Mouse (Mus musculus) kidney, embryonic 16.5 days (tissue): ENCODE results near the gene Ipo11. TPM values are rescaled to one million over a fixed set of nuclear protein-coding genes. Genes with fewer than 3 reads are reported as not detected.

Experiments used
- ATAC-seq: fragments of 200-750 bp; cut with Nextera tagmentation; 2 replicates; pipeline ENCODE4 v1.8.0; 2017; ENCODE audit warnings: moderate TSS enrichment; ENCODE audit not compliant: low FRiP score, low TSS enrichment
- H3K27ac ChIP-seq: fragments of 300-500 bp; sonication (generic); 2 replicates; pipeline ENCODE4 v1.5.1; 2014; ENCODE audit warnings: low read length
- H3K27me3 ChIP-seq: fragments of 300-500 bp; sonication (generic); 2 replicates; pipeline ENCODE4 v1.6.1; 2014; ENCODE audit warnings: low read length, control low read depth, mixed read lengths; ENCODE audit not compliant: insufficient read depth
- H3K36me3 ChIP-seq: fragments of 300-500 bp; sonication (generic); 2 replicates; pipeline ENCODE4 v1.6.1; 2014; ENCODE audit warnings: low read length, control low read depth, mixed read lengths; ENCODE audit not compliant: insufficient read depth
- H3K4me1 ChIP-seq: fragments of 300-500 bp; sonication (generic); 2 replicates; pipeline ENCODE4 v1.6.1; 2014; ENCODE audit warnings: low read length, control low read depth, mixed read lengths; ENCODE audit not compliant: insufficient read depth
- H3K4me2 ChIP-seq: fragments of 300-500 bp; sonication (generic); replicated peaks from 2 replicates; pipeline ENCODE4 v1.6.1; 2014; ENCODE audit warnings: low read depth, low read length
- H3K4me3 ChIP-seq: fragments of 300-500 bp; sonication (generic); 2 replicates; pipeline ENCODE4 v1.5.1; 2014; ENCODE audit warnings: mild to moderate bottlenecking, low read length
- H3K9ac ChIP-seq: fragments of 300-500 bp; sonication (generic); replicated peaks from 2 replicates; pipeline ENCODE4 v1.6.1; 2014; ENCODE audit warnings: low read length
- H3K9me3 ChIP-seq: fragments of 300-500 bp; sonication (generic); 2 replicates; pipeline ENCODE4 v1.6.1; 2016; ENCODE audit warnings: low read length, control low read depth
- WGBS: fragments of 180-500 bp; shearing (Covaris S2); extraction: QIAGEN DNeasy Blood & Tissue Kit; methylation state at CpG from one replicate; pipeline ENCODE4 v1.1.7; 2014; 5-methylcytosine and 5-hydroxymethylcytosine counted together
- polyA plus RNA-seq: library from polyadenylated mRNA; unstranded; fragments of >200 nt; fragmentation: Nextera tagmentation; extraction: Ambion mirVana; gene quantifications from 2 replicates; pipeline ENCODE4 v1.2.1, GENCODE M21; 2015

Gene Ipo11
- polyA plus RNA-seq, 1 experiment from 2014 or later = 78.2 TPM

DNA sequence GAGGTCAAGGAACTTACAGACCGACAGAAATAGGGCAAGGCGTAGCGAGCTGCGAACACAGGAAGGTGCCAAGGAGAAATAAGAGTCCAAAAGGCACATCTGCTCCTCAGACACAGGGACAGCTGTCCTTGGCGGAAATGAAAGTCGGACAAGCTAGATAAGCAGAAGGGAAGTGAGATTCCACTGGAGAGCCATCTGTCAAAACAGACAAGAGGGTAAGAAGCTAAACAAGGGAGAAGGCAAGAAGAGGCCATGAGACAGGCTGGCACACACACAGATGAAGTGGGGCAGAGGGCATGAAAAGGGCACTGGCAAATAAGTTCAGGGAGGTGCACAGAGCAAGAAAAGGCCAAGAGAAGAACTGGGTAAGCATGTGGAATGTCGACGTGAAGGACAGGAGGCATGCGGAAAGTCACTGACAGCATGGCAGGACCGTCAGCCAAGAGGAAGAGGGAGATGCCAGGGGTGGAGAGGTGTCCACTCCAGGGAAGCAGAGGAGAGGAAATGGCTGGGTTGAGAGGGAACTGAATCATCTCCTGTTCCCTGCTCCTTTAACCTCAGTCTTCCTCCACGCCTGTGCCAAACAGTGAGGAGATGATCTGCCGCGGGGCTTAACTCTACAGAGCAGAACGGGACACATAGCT, 176.4 kb downstream of the Ipo11 start:
- no peak overlapping the region for H3K9ac ChIP-seq
- 56% methylated on average over 14 of the region's 14 CpGs for WGBS
- no peaks in the 10 kb centered on the region for H3K27me3 ChIP-seq
- no peak overlapping the region for H3K4me2 ChIP-seq
- H3K4me3 ChIP-seq = no peak overlapping the region
- peak; percentile 85 for ATAC-seq
- no peaks in the 10 kb centered on the region for H3K36me3 ChIP-seq
- H3K4me1 ChIP-seq = 0 out of 2 replicates have a peak, but pooled peaks cover 5% of the 10 kb centered on the region
- no peaks in the 10 kb centered on the region for H3K9me3 ChIP-seq
- H3K27ac ChIP-seq = peak overlapping the region; percentile 57; the same call in 1 of the 2 replicates

DNA sequence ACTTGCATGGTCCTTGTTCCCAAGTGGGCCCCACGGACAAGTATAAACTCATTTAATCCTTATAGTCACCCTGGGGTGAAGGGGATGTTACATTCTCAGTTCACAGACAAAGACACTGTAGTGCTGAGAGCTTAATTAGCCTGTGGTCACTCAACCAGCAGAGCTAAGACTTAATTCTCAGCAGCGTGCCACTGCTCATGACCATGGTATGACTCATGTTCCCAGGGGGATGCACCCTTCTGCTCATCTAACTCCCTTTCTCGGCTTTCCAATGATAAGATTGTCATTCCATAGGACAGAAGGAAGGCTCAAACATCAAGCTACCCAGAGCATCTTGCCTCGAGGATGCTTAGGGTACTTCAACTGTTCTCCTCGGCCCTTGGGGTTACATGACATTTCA, 180.9 kb downstream of the Ipo11 start:
- Histone ChIP-seq H3K4me2 (no peak overlapping the region), H3K27me3 (no peaks in the 10 kb centered on the region), H3K27ac (no peak overlapping the region), H3K4me3 (no peak overlapping the region), H3K9ac (no peak overlapping the region), H3K4me1 (no peaks in the 10 kb centered on the region), H3K9me3 (no peaks in the 10 kb centered on the region), H3K36me3 (no peaks in the 10 kb centered on the region)
- WGBS = 64% methylated on average over 5 of the region's 5 CpGs
- ATAC-seq = no peak

DNA sequence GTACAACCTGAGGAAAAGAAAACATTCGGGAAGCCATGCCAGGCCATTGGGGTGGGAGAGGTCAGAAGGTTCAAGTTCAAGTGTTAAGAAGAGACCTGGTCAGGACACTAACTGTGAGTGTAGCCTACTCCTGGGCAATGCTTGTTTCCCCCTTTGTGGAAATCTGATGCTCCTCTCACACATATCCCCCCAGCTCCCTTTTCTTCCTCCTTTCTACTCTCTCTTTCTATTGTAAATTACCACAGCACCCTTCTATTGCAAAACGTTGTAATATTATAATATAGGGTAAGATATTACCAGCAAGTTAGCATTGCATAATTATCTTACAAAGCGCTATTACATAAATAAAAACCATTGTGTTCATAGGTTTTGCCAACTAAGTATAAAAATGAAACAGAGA, 182.5 kb downstream of the Ipo11 start:
- H3K9ac ChIP-seq = no peak overlapping the region
- H3K9me3 ChIP-seq = no peaks in the 10 kb centered on the region
- no peaks in the 10 kb centered on the region for H3K36me3 ChIP-seq
- WGBS = 77% methylated on average over 3 of the region's 3 CpGs
- no peak overlapping the region for H3K27ac ChIP-seq
- no peaks in the 10 kb centered on the region for H3K4me1 ChIP-seq
- H3K4me3 ChIP-seq = no peak overlapping the region
- ATAC-seq = no peak
- H3K27me3 ChIP-seq = no peaks in the 10 kb centered on the region
- H3K4me2 ChIP-seq = no peak overlapping the region

DNA sequence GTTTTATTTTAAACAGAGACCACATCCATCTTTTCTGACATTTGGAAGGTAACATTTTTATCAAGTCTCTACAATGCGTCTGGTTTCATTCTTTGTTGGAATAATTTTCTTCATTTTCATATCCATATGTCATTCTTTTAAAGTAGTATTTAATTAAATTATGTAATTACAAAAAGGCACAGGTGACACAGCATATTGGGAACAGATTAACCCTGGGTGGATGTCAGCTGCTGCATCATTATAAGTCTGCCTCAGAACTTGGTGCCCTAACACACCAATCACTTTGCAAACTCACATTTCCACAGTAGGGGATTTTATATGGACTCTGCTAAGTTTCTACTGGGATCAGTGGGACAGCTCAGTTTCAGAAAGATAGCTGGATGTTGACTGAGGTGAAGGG, 184.8 kb downstream of the Ipo11 start:
- 87% methylated on average over 1 of the region's 1 CpGs for WGBS
- no peaks in the 10 kb centered on the region for H3K9me3 ChIP-seq

DNA sequence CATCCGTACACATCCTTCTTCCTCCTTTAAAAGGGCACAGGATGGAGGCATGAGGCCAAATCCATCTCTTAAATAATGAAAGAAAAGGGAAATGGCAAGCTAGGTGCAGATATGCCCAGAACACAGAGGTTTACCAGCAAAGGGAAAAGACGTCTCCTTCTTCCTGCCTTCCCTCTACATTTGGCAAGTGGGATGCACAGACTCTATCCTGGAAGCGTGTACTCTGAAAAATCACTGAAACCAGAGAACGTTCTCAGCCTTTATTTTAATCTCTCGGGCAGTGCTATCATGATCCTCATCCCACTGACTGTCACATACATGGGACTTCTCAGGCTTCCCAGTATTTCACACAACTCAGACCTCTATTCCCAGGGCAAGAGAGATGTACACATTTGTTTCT, 189.9 kb downstream of the Ipo11 start:
- no peak overlapping the region for H3K4me3 ChIP-seq
- no peaks in the 10 kb centered on the region for H3K36me3 ChIP-seq
- no peak overlapping the region for H3K27ac ChIP-seq
- H3K9me3 ChIP-seq = no peaks in the 10 kb centered on the region
- H3K27me3 ChIP-seq = no peaks in the 10 kb centered on the region
- H3K4me1 ChIP-seq = no peaks in the 10 kb centered on the region
- ATAC-seq = no peak
- 61% methylated on average over 5 of the region's 5 CpGs for WGBS
- no peak overlapping the region for H3K9ac ChIP-seq
- H3K4me2 ChIP-seq = no peak overlapping the region

More for the DNA sequence above, 184.8 kb downstream of the Ipo11 start:
- Histone ChIP-seq H3K4me1 (no peaks in the 10 kb centered on the region), H3K27ac (no peak overlapping the region), H3K9ac (no peak overlapping the region), H3K4me2 (no peak overlapping the region), H3K27me3 (no peaks in the 10 kb centered on the region), H3K4me3 (no peak overlapping the region), H3K36me3 (no peaks in the 10 kb centered on the region)
- ATAC-seq = no peak

DNA sequence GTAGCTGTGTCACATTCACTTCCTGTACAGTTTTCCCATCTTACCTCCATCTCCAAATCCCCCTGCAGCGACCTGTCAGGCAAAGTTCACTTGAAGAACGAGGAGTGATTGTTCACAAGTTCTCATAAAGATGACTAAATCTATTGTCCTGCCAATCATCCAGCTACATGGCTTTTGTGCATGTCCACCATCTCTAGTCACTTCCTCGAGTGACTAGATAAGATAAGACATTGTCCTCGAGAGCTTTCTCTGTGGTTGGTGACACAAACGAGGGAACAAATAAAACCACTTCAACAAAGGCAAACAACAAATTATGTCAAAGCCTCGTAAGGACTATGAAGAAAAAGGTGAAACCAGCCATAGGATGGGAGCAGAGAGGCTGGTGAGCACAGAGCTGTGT, 191.6 kb downstream of the Ipo11 start:
- no peaks in the 10 kb centered on the region for H3K36me3 ChIP-seq
- WGBS = 73% methylated on average over 6 of the region's 6 CpGs
- H3K27ac ChIP-seq = no peak overlapping the region
- no peak for ATAC-seq
- no peak overlapping the region for H3K9ac ChIP-seq
- H3K4me1 ChIP-seq = no peaks in the 10 kb centered on the region
- H3K27me3 ChIP-seq = no peaks in the 10 kb centered on the region
- H3K4me3 ChIP-seq = no peak overlapping the region
- H3K4me2 ChIP-seq = no peak overlapping the region
- no peaks in the 10 kb centered on the region for H3K9me3 ChIP-seq

Other genes starting within 250 kb of the Ipo11 start
- 39.9 and 40.1 TPM in 2 replicates for gene Dimt1, start 10.2 kb upstream of the Ipo11 start, polyA plus RNA-seq
- 9.8 and 10.0 TPM in 2 replicates for gene Kif2a, start 85.2 kb upstream of the Ipo11 start, polyA plus RNA-seq